In the genomic region with DNA sequence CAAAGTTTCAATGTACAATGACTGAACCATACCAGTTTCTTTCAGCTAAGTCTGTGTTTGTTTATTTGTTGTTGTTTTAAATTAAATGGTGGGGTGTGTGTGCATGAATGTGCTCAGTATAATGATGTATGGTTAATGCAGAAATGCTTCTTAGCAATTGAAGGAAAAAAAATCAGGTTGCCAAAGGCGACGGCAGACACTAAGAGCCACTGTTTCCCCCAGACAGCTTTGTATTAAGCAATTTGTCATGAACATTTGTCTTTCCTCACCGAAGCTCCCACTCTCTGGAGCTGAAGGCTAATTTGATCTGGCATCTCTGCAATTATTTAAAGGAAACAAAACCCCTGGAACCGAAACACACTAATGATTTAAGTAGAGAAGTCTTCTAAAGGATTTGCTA, we compare ENCODE assay signal across 18 mouse cellular contexts.
DNase-seq lines count a peak whose midpoint lies in the region; ATAC-seq lines count a peak whose summit lies in the region.
"Had no signal": no experiment of that assay in that cellular context is flagged by ENCODE, and none has a peak within 500 bp of the region (broad histone marks: within the 10 kb centered on the region; RNA-seq: fewer than 3 reads in every experiment).

No protein-coding gene starts in this region.

- no peak overlapping the region for H3K9ac ChIP-seq in midbrain, embryonic 12.5 days (replicated peaks)
- no peak overlapping the region for H3K9ac ChIP-seq in forebrain, embryonic 14.5 days (ENCODE audit: low read length)
- no peak overlapping the region for H3K9ac ChIP-seq in hindbrain, embryonic 16.5 days (ENCODE audit: low read depth, low read length)

- 0 out of 2 replicates have a peak, but pooled peaks cover 3% of the 10 kb centered on the region for H3K36me3 ChIP-seq in midbrain, embryonic 12.5 days
- H3K36me3 ChIP-seq in midbrain, embryonic 10.5 days = no peaks in the 10 kb centered on the region
- H3K36me3 ChIP-seq in forebrain, embryonic 14.5 days (ENCODE audit: control insufficient read depth, insufficient read depth, low read length) = no peaks in the 10 kb centered on the region
- H3K36me3 ChIP-seq in hindbrain, embryonic 16.5 days (ENCODE audit: control insufficient read depth, insufficient read depth, low read length) = no peaks in the 10 kb centered on the region
- H3K36me3 ChIP-seq: heart, embryonic 10.5 days had no signal

- WGBS in midbrain, embryonic 12.5 days = 42% methylated on average over 4 of the region's 4 CpGs
- WGBS in midbrain, embryonic 10.5 days = 72% methylated on average over 4 of the region's 4 CpGs
- 9% methylated on average over 4 of the region's 4 CpGs for WGBS in forebrain, embryonic 14.5 days
- whole genome bisulfite sequencing in hindbrain, embryonic 16.5 days = 17% methylated on average over 4 of the region's 4 CpGs

- no peak overlapping the region for H3K4me2 ChIP-seq in midbrain, embryonic 12.5 days (replicated peaks)
- H3K4me2 ChIP-seq in forebrain, embryonic 14.5 days (ENCODE audit: low read length) = no peak overlapping the region
- H3K4me2 ChIP-seq in hindbrain, embryonic 16.5 days (ENCODE audit: low read length) = no peak overlapping the region

- ATAC-seq in midbrain, embryonic 12.5 days (ENCODE audit: low FRiP score, low read depth) = peak; percentile 61
- ATAC-seq in forebrain, embryonic 14.5 days = peak; percentile 69
- ATAC-seq in hindbrain, embryonic 16.5 days = peak; percentile 68; the same call in 1 of the 2 replicates
- ATAC-seq: activated CD4-positive, CD25-positive, alpha-beta regulatory T cell, adult 4 months; Patski had no signal

- DNase-seq in midbrain, embryonic 10.5 days (ENCODE audit: low spot score) = no peak
- DNase-seq in forebrain, embryonic 14.5 days (ENCODE audit: low spot score) = peak; percentile 74
- no peak for DNase-seq in urinary bladder, postnatal 36 days (ENCODE audit: low spot score in 2 of 2)
- no peak for DNase-seq in adrenal gland, postnatal 10 days
- DNase-seq in frontal cortex, postnatal 25 days (ENCODE audit: low spot score in 2 of 2) = no peak
- DNase-seq: B cell, adult 2 months; cerebellum, adult 9-11 months; embryo, embryonic 11 days; gastrocnemius, postnatal 36 days; kidney, adult 9 months; lung, adult 18-20 months; thymus, postnatal 36 days had no signal

- H3K27me3 ChIP-seq in midbrain, embryonic 12.5 days = no peaks in the 10 kb centered on the region
- H3K27me3 ChIP-seq in midbrain, embryonic 10.5 days (ENCODE audit: low read depth, poor library complexity, severe bottlenecking) = no peaks in the 10 kb centered on the region
- H3K27me3 ChIP-seq in forebrain, embryonic 14.5 days (replicated peaks; ENCODE audit: control insufficient read depth, insufficient read depth, low read length) = no peaks in the 10 kb centered on the region
- H3K27me3 ChIP-seq in hindbrain, embryonic 16.5 days (replicated peaks; ENCODE audit: control insufficient read depth, insufficient read depth, low read length) = no peaks in the 10 kb centered on the region
- H3K27me3 ChIP-seq: Patski had no signal

- no peak overlapping the region for H3K27ac ChIP-seq in midbrain, embryonic 12.5 days (replicated peaks)
- H3K27ac ChIP-seq in midbrain, embryonic 10.5 days (replicated peaks) = no peak overlapping the region
- no peak overlapping the region for H3K27ac ChIP-seq in forebrain, embryonic 14.5 days (ENCODE audit: low read depth, low read length)
- no peak overlapping the region for H3K27ac ChIP-seq in hindbrain, embryonic 16.5 days (ENCODE audit: low read depth, low read length)
- H3K27ac ChIP-seq: heart, embryonic 10.5 days; stomach, postnatal 0 days had no signal

- peaks cover 5% of the 10 kb centered on the region for H3K4me1 ChIP-seq in midbrain, embryonic 12.5 days
- peaks cover 3% of the 10 kb centered on the region for H3K4me1 ChIP-seq in midbrain, embryonic 10.5 days
- H3K4me1 ChIP-seq in forebrain, embryonic 14.5 days (ENCODE audit: control insufficient read depth, insufficient read depth, low read length) = 0 out of 2 replicates have a peak, but pooled peaks cover 9% of the 10 kb centered on the region
- H3K4me1 ChIP-seq in hindbrain, embryonic 16.5 days (ENCODE audit: control insufficient read depth, insufficient read depth, low read depth, low read length) = no peaks in the 10 kb centered on the region
- H3K4me1 ChIP-seq: heart, embryonic 10.5 days had no signal

- H3K9me3 ChIP-seq in midbrain, embryonic 12.5 days = no peaks in the 10 kb centered on the region
- 0 out of 2 replicates have a peak, but pooled peaks cover 6% of the 10 kb centered on the region for H3K9me3 ChIP-seq in midbrain, embryonic 10.5 days (replicated peaks)
- H3K9me3 ChIP-seq in forebrain, embryonic 14.5 days (replicated peaks; ENCODE audit: control insufficient read depth, low read length) = no peaks in the 10 kb centered on the region
- H3K9me3 ChIP-seq in hindbrain, embryonic 16.5 days (ENCODE audit: control insufficient read depth, low read length) = no peaks in the 10 kb centered on the region; the same call in 1 of the 2 replicates

- H3K4me3 ChIP-seq in midbrain, embryonic 12.5 days = no peak overlapping the region
- H3K4me3 ChIP-seq in midbrain, embryonic 10.5 days = no peak overlapping the region
- H3K4me3 ChIP-seq in forebrain, embryonic 14.5 days (ENCODE audit: low read depth, low read length) = no peak overlapping the region
- H3K4me3 ChIP-seq in hindbrain, embryonic 16.5 days (ENCODE audit: low read length) = no peak overlapping the region
- H3K4me3 ChIP-seq: heart, embryonic 10.5 days had no signal
